Mouse (Mus musculus) cerebellum, postnatal 10 days (tissue): ENCODE data around the gene Gm3667.
"Not testable (repeated sequence)": the region's sequence is repeated elsewhere in the genome, so short reads cannot be mapped to it uniquely, and the experiment has no call there.

Experiments
- DNase-seq, 2 experiments: peaks; one replicate each; pipeline ENCODE4 v3.0.0; 2021; ENCODE audit warnings: mixed read lengths in 2 of 2

Gm3667 gene

DNA sequence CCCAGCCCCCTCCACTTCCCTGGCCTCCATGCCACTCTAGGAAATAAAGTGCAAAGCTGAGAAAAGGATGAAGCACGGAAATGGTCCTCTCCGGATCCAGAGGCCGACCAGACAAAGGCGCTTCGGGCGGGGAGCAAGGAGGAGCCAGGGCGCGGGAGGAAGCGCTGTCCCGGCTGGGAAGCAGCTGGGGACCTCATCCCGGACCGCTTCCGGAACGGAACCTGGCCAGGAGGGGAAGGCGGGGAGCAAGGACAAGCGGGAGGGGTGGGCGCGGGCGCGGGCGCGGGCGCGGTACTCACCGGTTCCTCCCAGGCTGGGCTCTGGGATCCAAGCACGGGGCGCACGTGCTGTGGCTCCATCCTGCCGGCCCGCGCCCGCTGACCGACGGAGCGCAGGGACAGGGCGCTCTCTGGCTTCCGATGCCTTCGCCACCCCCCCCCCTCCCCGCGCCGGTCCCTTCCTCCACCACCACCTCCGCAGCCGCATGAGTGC, at the start of gene Gm3667:
Gm3667 (minus strand) TSS at position 442 of the 492 bp plus-strand sequence.
- peak; percentile 11 to 16 for DNase-seq

DNA sequence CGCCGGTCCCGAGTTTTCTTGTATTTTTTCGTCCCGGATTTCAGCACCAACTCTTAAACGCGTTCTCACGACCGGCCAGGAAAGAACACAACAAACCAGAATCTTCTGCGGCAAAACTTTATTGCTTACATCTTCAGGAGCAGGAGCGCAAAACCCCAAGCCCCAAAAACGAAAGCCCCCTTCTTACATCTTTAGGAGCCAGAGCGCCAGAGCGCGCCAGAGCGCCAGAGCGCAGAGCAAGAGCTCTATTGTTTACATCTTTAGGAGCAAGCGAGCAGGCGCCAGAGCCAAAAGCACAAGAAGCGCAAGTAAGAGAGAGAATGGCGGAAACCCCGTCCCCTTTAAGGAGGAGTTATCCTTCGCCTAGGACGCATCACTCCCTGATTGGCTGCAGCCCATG, 10.1 kb upstream of the Gm3667 start:
- DNase-seq = peak in 1 of 2 experiments; percentile 4

DNA sequence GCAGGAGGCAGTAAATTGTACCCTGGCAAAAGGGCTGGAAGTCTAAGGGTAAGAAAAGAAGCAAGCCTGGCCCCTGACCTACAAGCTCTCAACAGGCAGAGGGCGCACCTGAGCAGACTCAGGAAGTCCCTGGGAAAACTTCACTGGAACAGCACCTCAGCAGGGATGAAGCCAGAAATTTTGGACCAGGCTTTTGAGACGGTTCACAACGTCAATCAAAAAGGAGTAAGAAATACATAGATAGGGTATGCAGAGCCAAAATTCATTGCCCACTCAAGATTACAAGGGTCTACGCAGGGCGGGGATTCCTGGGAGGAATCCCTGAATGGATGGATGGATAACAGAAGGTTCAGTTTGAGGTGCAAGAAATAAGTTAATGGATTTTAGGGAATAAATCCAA, 951 bp downstream of the Gm3667 start:
- DNase-seq = peak; percentile 5

DNA sequence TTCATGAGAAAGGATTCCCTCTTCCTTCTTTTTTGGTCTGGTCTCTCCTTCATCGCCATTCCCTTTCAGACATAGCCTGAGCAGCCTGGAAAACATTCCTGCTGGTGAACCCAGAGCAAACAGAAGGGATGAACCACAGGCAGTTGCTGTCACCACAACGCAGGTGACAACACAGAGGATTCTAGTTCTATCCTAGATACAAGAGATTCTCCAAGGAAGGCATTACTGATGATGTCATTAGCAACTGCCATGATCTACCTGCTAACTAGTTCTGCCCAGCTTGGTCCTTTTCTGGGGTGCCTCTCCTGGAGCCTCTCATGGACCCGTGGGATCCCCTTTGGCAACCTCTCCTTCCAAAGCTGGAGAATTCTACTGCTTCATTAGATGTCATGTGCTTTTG, 49.6 kb downstream of the Gm3667 start, which contains the start of gene Gm3642:
Gm3642 (minus strand) TSS at position 101 of the 400 bp plus-strand sequence.
- not testable (repeated sequence) for DNase-seq

DNA sequence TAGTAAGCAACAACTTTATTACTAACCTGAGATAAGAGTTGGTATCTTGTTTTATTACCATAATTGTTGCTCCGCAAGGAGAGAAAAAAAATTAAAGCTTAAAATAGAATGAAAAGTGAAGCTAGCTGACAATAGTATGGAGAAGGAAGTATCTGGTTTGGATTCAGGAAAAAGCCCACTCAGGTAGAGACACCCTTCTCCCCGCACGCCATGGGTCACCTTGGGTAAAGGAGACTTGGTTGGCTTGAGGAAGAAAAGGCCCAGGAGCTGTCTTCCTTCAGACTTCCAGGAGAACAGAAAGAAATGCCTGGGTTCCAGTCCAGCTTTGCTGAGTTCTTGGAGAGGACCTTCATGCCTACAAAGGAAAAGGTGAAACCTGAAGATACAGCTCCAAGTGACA, 66.5 kb downstream of the Gm3667 start:
- not testable (repeated sequence) for DNase-seq
